Mouse (Mus musculus): Measurements from ENCODE around the gene Miip.
"Not testable (repeated sequence)": the region's sequence is repeated elsewhere in the genome, so short reads cannot be mapped to it uniquely, and the experiment has no call there.

Gene Miip

DNA sequence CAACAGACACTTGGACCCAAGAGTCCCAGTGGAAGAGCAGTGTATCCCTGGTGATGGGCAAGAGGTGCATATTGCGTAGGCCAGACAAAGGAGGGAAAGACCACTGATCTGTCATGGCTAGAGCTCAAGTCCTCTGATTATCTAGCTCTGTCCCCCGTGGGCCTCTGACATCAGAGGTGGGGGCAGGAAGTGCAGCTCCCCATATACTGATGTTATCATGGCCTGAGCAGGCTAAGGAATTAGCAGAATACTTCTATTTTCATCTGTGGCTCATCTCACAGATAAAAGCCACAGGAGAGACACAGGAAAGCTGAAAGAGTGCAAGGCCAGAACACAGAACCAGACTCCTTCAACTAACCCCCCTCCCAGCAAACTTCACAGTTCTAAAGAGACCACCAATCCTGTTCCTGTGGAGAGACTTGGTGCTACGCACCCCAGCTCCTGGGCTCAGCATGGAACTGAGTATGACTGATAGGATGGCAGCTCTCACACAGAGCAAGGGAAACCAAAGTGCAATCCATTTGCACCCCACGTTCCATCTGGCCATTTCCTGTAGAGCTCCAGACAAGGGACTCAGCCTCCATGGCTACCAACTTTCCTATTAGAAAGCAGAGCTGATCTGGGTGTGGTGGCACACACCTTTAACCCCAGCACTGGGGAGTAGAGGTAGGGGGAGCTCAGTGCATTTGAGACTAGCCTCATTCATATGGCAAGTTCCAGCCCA lies 7.4 kb upstream of the Miip start:
- in situ Hi-C loops (cut with MboI, MseI): loop anchor here in 1 of 2 experiments (10.0 kb wide), 1 partner anchor 1889 kb away; no protein-coding TSS in a partner anchor

GRCm38 (mm10) chr4:147869238-147869637 lies 622 bp upstream of the Miip start:
- in situ Hi-C loops (cut with MboI, MseI): no loop called here

DNA sequence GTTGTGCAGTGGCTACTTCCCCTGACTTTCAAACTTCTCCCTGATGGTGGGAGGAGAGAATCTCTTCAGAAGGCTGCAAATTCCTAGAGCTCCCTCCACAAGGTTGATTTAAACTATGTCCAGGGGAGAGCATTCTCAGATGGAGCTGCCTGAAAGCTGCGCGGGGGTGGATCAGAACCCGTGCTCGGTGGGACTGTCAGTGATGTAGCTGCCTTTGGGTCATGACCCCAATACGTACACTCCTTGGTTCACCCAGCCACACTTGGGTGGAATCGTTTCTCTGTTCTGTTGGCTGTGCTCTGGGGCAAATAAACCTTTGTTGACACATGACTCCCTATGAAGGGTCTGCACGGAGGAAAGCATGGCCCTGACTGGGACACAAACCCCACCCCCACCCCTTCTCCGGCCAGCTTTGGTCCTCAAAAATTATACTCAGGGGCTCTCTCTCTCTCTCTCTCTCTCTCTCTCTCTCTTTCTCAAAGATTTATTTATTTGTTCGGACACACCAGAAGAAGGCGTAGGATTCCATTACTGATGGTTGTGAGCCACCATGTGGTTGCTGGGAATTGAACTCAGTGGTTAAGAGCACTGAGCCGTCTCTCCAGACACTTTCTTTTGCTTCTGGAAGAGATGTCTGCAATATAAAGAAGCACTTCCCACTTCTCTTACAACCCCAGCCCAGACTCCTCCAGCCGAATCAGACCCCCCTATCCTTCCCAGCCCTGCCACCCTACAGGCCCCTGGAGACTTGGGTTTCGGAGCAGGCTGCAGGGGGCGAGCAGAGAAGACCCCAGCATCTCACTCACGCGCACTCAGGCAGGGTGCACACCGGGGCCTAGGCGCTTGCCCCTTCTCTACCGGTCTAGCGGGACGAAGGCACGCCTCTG lies 810 bp downstream of the Miip start:
- in situ Hi-C loops (cut with MboI, MseI): no loop called here

DNA sequence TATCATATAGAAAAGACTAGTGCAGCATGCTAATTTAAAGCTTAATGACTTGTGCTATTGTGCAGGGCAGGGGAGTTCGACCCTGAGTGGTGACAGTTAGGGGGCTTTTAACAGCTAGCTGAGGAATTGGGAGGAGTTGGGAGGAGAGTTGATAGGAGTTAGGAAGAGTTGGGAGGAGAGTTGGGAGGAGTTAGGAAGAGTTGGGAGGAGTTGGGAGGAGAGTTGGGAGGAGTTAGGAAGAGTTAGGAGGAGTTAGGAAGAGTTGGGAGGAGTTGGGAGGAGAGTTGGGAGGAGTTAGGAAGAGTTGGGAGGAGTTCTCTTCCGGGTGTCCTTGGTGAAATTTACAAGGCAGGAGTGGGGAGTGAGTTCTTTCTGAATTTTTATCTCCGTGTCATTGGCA lies 1.8 kb downstream of the Miip start:
- in situ Hi-C loops (cut with MboI, MseI): not testable (repeated sequence)

- in situ Hi-C loops (cut with MboI, MseI): no loop called here
These were observed 2.6 kb downstream of the Miip start for GRCm38 (mm10) chr4:147866056-147866455.

- in situ Hi-C loops (cut with MboI, MseI): no loop called here
These were observed 3.0 kb downstream of the Miip start for GRCm38 (mm10) chr4:147865651-147866050.

DNA sequence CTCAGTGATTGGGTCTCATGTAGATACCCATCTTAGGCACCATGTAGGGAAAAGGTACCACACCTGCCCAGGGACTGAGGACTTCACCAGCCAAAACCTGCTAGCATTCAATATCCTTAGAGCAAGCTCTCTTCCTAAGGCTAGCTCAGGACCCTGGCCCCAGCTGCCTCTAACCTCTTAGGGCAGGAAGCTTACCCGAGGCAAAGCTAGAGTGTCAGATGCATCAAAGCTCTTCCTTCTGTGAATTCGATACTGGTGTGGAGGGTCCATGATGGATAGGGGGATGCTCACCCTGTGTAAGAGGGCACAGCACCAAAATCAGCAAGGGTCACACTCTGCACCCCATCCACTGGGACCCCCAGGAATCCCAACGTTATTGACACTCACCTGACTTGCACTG lies 6.6 kb downstream of the Miip start:
- in situ Hi-C loops (cut with MboI, MseI): no loop called here

- in situ Hi-C loops (cut with MboI, MseI): no loop called here
These were observed 17.8 kb downstream of the Miip start for GRCm38 (mm10) chr4:147850776-147851175.

DNA sequence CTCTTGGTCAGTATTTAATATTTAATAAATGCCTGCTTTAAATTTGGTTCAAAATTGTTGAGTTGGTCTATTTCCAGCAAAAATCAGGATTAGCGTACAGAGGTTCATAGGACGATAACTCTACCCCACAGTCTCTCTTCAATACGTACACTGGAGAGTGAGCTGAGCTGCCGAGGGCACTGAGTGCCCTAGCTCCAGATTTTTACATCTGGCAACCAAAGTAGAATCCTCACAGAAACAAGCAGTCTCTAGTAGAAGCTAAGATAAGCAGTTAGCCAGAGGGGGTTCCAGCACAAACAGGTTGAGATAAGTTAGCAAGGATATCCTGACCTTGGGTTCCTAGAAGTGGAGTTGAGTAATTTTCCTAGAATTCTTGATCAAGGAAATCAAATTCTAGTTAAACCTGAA lies 20.0 kb downstream of the Miip start:
- in situ Hi-C loops (cut with MboI, MseI): no loop called here

- in situ Hi-C loops (cut with MboI, MseI): no loop called here
These were observed 20.7 kb downstream of the Miip start, which contains the start of gene Zfp933 for GRCm38 (mm10) chr4:147847614-147848583. Gene Zfp933 (minus strand): TSS chr4:147848366.

- in situ Hi-C loops (cut with MboI, MseI): no loop called here
These were observed 25.7 kb downstream of the Miip start for GRCm38 (mm10) chr4:147842871-147843270.

GRCm38 (mm10) chr4:147839282-147839681 lies 29.3 kb downstream of the Miip start:
- in situ Hi-C loops (cut with MboI, MseI): not testable (repeated sequence)

GRCm38 (mm10) chr4:147824389-147824788 lies 44.2 kb downstream of the Miip start:
- in situ Hi-C loops (cut with MboI, MseI): no loop called here

- in situ Hi-C loops (cut with MboI, MseI): not testable (repeated sequence)
These were observed 47.2 kb downstream of the Miip start for GRCm38 (mm10) chr4:147821414-147821813.

- in situ Hi-C loops (cut with MboI, MseI): loop anchor here in 1 of 2 experiments (5.0 to 10.0 kb wide), 2 partner anchors 252 to 1205 kb away; partner anchors contain the start of gene Zfp993
These were observed 49.0 kb downstream of the Miip start for GRCm38 (mm10) chr4:147819659-147820058.

DNA sequence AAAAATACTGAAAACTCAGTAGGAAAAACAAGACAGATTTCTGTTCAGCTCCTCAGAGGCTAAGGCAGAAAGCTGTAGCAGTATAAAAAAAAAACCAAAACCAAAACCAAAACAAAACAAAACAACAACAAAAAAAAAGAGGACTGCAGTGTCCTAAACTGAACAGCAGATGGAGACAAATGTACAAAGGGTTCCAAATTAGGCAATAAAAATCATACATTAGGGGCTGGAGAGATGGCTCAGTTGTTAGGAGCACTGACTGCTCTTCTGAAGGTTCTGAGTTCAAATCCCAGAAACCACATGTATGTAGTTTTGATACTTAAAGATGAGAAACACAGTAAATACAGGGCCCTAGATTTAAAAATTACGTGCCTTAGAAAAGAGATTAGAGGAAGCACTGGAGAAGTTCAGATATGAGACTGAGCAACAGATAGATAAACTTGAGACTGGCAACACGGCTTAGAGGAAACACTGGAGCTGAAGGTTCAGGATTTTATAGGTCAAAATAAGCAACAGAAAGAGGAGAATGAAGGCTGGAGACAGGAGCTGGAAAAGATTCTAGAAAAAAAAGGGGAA lies 53.9 kb downstream of the Miip start:
- in situ Hi-C loops (cut with MboI, MseI): loop anchor here (5.0 to 10.0 kb wide), 2 partner anchors 247 to 1200 kb away; partner anchors contain the start of gene Zfp993 (in 1 of the 2)

GRCm38 (mm10) chr4:147813249-147813765 lies 55.3 kb downstream of the Miip start:
- in situ Hi-C loops (cut with MboI, MseI): loop anchor here (5.0 to 10.0 kb wide), 2 partner anchors 246 to 1199 kb away; partner anchors contain the start of gene Zfp993 (in 1 of the 2)
